Mouse (Mus musculus) erythroblast, embryonic 14.5 days (primary cell): ENCODE results near the gene D6Wsu163e. TPM values are rescaled to one million over a fixed set of nuclear protein-coding genes. Genes with fewer than 3 reads are reported as not detected.

Experiments used
- H3K27me3 ChIP-seq: 2 replicates; pipeline ENCODE4 v1.6.1; 2012; ENCODE audit warnings: inconsistent platforms; ENCODE audit not compliant: control insufficient read depth
- H3K36me3 ChIP-seq: 2 replicates; pipeline ENCODE4 v1.6.1; 2012; ENCODE audit warnings: mild to moderate bottlenecking, inconsistent platforms; ENCODE audit not compliant: control insufficient read depth
- H3K4me1 ChIP-seq: 2 replicates; pipeline ENCODE4 v1.6.1; 2012; ENCODE audit warnings: inconsistent platforms; ENCODE audit not compliant: control insufficient read depth
- H3K4me3 ChIP-seq: replicated peaks from 2 replicates; pipeline ENCODE3; 2012; ENCODE audit warnings: moderate library complexity, mild to moderate bottlenecking, inconsistent platforms
- H3K9me3 ChIP-seq: 2 replicates; pipeline ENCODE4 v1.6.1; 2012; ENCODE audit warnings: low read length, inconsistent platforms, mixed read lengths; ENCODE audit not compliant: control insufficient read depth
- GATA1 ChIP-seq: IDR thresholded peaks from 2 replicates; pipeline ENCODE4 v1.6.1; 2012; ENCODE audit warnings: low read length, inconsistent platforms, mixed read lengths
- TAL1 ChIP-seq: IDR thresholded peaks from 3 replicates; pipeline ENCODE4 v1.6.1; 2012; ENCODE audit warnings: low read length, inconsistent platforms, mixed read lengths
- polyA plus RNA-seq: library from polyadenylated mRNA; stranded (reverse); fragments of >175 nt; gene quantifications from 2 replicates; pipeline ENCODE4 v1.2.3, GENCODE M21; 2012

The D6Wsu163e gene
- polyA plus RNA-seq, 1 experiment: 0.33 TPM

DNA sequence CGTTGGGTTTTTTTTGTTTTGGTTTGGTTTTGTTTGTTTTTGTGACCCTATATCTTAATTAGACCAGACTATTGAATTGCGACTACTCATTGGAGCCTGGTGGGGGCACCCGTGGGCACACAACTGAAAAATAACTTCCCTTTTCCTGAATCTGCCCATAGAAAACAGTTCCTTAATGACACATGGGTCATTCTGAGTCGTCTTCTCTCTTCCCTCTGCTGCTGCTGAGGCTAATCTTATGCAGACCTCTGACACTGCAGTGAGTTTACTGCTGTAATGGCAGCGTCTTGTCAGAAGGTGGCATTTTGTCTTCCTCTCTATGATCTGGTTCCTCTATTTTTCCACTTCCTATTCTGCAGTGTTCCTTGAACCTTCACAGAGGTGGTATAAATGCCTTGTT lies 689 bp downstream of the D6Wsu163e start:
- H3K4me1 ChIP-seq: peaks cover 42% of the 10 kb centered on the region
- H3K4me3 ChIP-seq: peak overlapping the region; percentile 86
- TF ChIP-seq GATA1 (no peak), TAL1 (no peak)
- no peaks in the 10 kb centered on the region for H3K9me3 ChIP-seq
- H3K27me3 ChIP-seq: no peaks in the 10 kb centered on the region
- peaks cover 58% of the 10 kb centered on the region for H3K36me3 ChIP-seq

DNA sequence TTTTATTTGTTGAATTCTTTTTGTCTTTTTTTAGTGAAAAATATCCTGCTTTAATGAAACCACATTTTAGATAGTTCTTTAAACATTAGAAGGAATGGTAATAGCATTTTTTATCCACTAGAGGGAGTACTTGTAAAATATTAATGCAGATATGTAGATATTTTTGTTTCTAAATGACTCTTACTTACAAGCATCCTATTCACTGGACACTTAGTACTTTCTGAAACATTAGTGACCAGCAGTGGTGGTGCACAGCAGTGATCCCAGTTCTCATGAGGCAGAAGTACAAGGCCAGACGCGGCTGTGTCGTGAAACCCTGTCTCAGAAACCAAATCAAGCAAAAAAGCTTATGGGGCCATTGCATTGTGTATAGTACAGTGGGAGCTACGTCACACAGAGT lies 8.6 kb downstream of the D6Wsu163e start:
- TF ChIP-seq GATA1 (no peak), TAL1 (no peak)
- Histone ChIP-seq H3K4me3 (no peak overlapping the region), H3K4me1 (no peaks in the 10 kb centered on the region), H3K36me3 (peaks cover 92% of the 10 kb centered on the region), H3K27me3 (no peaks in the 10 kb centered on the region), H3K9me3 (no peaks in the 10 kb centered on the region)

DNA sequence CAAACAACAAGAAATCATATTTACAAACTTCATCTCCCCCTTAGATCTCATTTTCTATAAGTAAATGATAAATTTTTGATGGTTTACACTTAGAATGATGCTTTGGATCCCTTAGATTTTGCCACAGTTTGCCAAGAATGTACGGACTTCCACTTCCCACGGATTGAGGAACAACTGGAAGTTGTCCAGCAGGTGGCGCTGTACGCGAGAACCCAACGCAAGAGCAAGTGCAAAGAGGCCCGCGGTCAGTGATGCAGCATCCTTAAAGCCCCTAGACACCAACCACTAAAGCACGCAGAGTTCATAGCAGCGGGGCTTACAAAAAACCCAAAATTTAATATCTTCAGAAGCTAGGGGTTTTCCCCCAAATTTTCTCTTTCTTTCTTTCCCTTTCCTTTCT lies 16.0 kb downstream of the D6Wsu163e start:
- H3K9me3 ChIP-seq: no peaks in the 10 kb centered on the region
- H3K4me1 ChIP-seq: no peaks in the 10 kb centered on the region
- TF ChIP-seq TAL1: no peak
- no peak for TF ChIP-seq GATA1
- H3K4me3 ChIP-seq: no peak overlapping the region
- H3K27me3 ChIP-seq: no peaks in the 10 kb centered on the region
- peaks cover 80% of the 10 kb centered on the region for H3K36me3 ChIP-seq

DNA sequence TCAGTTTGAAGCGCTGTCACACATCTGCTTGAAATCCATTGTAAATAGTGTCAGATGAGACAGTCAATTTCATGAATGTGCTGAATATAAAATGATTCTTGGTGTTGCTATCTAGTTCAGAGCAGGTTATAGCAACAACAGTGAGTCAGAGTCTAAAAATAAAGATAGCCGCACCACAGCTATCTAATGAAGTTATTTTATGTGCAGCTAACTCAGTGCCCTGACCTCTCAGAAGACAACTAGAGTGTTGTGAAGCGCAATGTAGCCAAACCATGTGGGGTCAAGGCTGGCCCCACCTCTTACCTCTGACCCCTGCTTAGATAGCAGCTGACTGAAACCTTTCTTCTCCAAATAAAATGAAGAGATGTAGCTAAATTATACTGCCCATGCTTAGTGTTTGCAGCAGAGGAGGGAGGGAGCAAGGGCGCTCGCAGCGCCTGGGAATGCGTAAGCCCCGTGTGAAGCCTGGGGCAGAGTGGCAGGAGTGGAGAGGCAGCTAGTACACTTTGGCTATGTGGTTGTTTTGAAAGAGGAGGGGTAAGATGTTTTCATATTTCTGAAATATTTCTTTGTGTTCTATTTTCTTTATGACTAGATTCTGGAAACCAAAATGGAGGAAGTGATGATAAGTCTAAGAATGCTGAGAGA lies 21.7 kb downstream of the D6Wsu163e start:
- no peak overlapping the region for H3K4me3 ChIP-seq
- peaks cover 77% of the 10 kb centered on the region for H3K36me3 ChIP-seq
- H3K4me1 ChIP-seq: no peaks in the 10 kb centered on the region
- TF ChIP-seq GATA1 (no peak), TAL1 (no peak)
- H3K27me3 ChIP-seq: no peaks in the 10 kb centered on the region
- H3K9me3 ChIP-seq: no peaks in the 10 kb centered on the region

DNA sequence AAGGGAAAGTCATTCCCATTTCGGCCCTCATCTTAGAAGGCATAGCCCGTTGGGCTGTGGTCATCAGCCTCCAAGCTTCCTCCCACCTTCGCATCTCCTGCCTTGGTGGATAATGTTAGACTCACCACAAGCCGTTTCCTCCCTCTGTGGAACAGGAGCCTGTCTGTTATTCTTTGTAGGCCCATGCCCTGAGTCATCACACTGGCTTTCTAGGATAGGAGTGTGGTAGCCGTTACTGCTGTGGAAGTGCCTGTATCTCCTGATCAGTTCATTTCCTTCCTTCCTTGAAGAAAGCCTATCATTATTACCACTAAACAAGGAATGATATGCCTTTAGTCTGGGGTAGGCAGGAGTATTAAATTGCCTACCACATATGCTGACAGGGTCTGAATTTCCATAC lies 22.9 kb downstream of the D6Wsu163e start:
- H3K36me3 ChIP-seq: peaks cover 75% of the 10 kb centered on the region
- TF ChIP-seq GATA1 (no peak), TAL1 (no peak)
- H3K27me3 ChIP-seq: no peaks in the 10 kb centered on the region
- no peak overlapping the region for H3K4me3 ChIP-seq
- no peaks in the 10 kb centered on the region for H3K4me1 ChIP-seq
- no peaks in the 10 kb centered on the region for H3K9me3 ChIP-seq

DNA sequence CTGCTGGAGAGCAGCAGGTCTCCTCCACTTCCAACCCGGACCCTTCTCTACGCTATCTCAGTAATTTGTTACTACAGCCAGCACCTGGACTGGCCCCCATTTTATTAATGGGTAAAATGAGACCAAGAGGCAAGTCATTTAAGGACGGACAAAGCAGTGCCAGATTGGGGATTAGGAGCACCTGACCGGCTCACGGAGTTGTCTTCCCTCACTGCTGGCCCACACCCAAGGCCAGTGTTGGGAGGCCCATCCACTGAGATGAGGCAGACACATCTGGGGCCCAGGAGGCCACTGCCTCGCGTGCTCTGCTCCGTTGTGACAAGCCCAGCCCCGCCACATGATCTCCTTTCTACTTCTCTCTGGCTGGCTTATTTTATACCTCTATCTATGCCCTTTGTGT lies 23.7 kb downstream of the D6Wsu163e start:
- peaks cover 77% of the 10 kb centered on the region for H3K36me3 ChIP-seq

DNA sequence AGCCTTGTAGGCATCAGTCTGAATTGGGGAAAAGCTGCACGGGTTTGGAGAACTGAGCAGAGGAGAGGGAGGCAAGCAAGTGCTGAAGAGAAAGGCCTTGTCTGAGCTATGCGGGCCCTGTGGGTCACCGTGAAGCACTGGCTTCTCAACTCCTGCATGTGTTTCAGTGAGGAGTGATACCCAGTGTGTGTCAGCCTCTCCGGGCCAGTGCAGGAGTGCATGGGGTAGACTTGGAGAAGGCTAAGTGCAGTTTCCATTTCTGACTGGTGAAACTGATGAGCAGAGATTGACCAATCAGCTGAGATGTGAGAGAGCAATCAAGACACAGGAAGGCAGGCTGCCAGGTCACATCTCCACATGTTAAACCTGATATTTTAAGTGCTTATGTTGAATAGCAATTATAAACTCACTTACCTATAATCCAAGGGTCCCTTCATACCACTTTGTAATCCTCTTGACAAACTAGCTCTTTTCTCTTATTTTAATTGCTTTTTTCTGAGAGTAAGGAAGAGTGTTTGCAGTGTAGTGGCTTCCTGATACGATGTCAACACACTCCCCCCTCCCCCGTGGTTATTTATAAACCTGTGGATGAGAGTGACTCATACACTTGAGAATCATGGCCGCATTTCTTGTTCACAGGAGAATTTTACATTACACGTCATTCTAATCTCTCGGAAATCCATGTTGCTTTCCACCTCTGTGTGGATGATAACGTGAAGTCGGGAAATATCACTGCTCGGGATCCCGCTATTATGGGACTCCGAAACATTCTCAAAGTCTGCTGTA lies 26.7 kb downstream of the D6Wsu163e start:
- Histone ChIP-seq H3K36me3 (peaks cover 80% of the 10 kb centered on the region), H3K4me1 (no peaks in the 10 kb centered on the region)
- TF ChIP-seq TAL1: no peak
- TF ChIP-seq GATA1: no peak

More for the DNA sequence above, 23.7 kb downstream of the D6Wsu163e start:
- H3K27me3 ChIP-seq: no peaks in the 10 kb centered on the region
- TF ChIP-seq TAL1 (no peak), GATA1 (no peak)
- H3K9me3 ChIP-seq: no peaks in the 10 kb centered on the region
- H3K4me3 ChIP-seq: no peak overlapping the region
- no peaks in the 10 kb centered on the region for H3K4me1 ChIP-seq

DNA sequence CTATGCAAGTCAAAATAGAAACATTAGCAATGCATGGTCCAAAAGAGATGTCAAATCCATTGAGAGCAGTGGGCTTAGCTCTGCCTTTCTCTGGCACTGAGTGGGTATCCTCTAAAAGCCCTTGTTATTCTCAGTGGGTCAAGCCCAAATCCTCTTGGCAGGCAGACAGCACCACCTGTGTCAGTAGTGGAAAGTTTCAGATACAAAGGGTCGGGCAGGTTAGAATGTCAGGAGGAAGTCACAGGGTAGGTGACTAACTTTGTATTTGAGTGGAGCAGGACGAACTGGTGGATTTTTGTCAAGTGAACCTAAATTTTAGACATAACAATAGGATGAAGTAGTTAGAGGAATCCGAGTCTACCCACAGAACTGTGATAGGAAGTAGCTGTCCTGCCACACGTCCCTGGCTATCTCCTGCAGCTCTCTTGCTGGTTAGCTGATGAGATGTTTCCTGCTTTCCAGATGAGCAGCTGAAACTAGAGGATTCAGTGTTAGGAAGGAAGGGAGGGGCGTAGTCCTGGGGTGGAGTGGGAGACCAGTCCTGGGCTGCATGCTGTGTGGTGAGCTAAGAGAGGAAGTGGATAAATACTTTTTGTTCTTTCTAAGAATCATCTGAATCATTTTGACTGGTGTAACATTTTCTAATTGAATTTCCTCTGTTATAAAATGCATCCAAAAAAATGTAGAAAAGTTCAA lies 41.9 kb downstream of the D6Wsu163e start:
- Histone ChIP-seq H3K9me3 (no peaks in the 10 kb centered on the region), H3K36me3 (peaks cover 19% of the 10 kb centered on the region), H3K4me3 (no peak overlapping the region), H3K27me3 (no peaks in the 10 kb centered on the region), H3K4me1 (no peaks in the 10 kb centered on the region)
- TF ChIP-seq TAL1: no peak
- no peak for TF ChIP-seq GATA1

More for the DNA sequence above, 26.7 kb downstream of the D6Wsu163e start:
- H3K9me3 ChIP-seq: no peaks in the 10 kb centered on the region
- no peaks in the 10 kb centered on the region for H3K27me3 ChIP-seq
- H3K4me3 ChIP-seq: no peak overlapping the region

DNA sequence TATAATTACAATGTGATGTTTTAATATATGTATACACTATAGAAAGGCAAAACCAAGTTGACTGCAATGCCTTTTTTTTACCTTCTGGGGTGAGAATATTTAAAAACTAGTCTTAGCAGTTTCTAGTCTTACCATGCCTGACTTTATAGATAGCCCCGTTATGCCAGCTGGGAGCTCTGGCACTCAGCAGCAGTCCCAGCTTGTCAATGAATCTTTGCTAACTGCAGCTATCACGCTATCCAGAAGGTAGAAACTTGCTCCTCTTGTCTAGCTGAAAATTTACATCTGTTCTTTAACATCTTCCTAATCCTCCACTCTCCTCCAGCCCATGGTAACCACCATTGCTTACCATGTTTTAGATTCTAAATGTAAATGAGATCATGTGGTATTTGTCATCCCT lies 53.9 kb downstream of the D6Wsu163e start:
- no peaks in the 10 kb centered on the region for H3K36me3 ChIP-seq
- H3K27me3 ChIP-seq: no peaks in the 10 kb centered on the region
- no peak overlapping the region for H3K4me3 ChIP-seq
- no peaks in the 10 kb centered on the region for H3K9me3 ChIP-seq
- TF ChIP-seq GATA1: no peak
- no peak for TF ChIP-seq TAL1
- no peaks in the 10 kb centered on the region for H3K4me1 ChIP-seq
